Mouse (Mus musculus) limb, embryonic 14.5 days (tissue): Measurements from ENCODE around the gene Pdzd4. TPM values are rescaled to one million over a fixed set of nuclear protein-coding genes. Genes with fewer than 3 reads are reported as not detected.
A peak's percentile ranks its signal among the peaks of the same experiment; 100 is the strongest.

Source experiments
- ATAC-seq: fragments of 200-750 bp; cut with Nextera tagmentation; 2 replicates; pipeline ENCODE4 v1.8.0; 2017; ENCODE audit warnings: low read depth, moderate number of reproducible peaks, moderate TSS enrichment; ENCODE audit not compliant: low FRiP score
- DNase-seq: peaks from one replicate; pipeline ENCODE4 v3.0.0-alpha.2; 2015; ENCODE audit warnings: low spot score
- H3K27ac ChIP-seq: fragments of 300-500 bp; sonication (generic); replicated peaks from 2 replicates; pipeline ENCODE4 v1.5.1; 2014; ENCODE audit warnings: low read depth, mild to moderate bottlenecking, low read length, moderate library complexity, mixed read lengths
- H3K27me3 ChIP-seq: fragments of 300-500 bp; sonication (generic); 2 replicates; pipeline ENCODE4 v1.6.1; 2014; ENCODE audit warnings: low read length, mixed read lengths; ENCODE audit not compliant: control insufficient read depth, insufficient read depth
- H3K36me3 ChIP-seq: fragments of 300-500 bp; sonication (generic); 2 replicates; pipeline ENCODE4 v1.6.1; 2014; ENCODE audit warnings: mild to moderate bottlenecking, low read length, moderate library complexity, mixed read lengths; ENCODE audit not compliant: control insufficient read depth, insufficient read depth
- H3K4me1 ChIP-seq: fragments of 300-500 bp; sonication (generic); 2 replicates; pipeline ENCODE4 v1.6.1; 2014; ENCODE audit warnings: antibody characterized with exemption, low read length, mixed read lengths; ENCODE audit not compliant: control insufficient read depth, insufficient read depth
- H3K4me2 ChIP-seq: fragments of 300-500 bp; sonication (generic); replicated peaks from 2 replicates; pipeline ENCODE4 v1.6.1; 2014; ENCODE audit warnings: low read depth, mild to moderate bottlenecking, low read length, moderate library complexity; ENCODE audit not compliant: severe bottlenecking
- H3K4me3 ChIP-seq: fragments of 300-500 bp; sonication (generic); replicated peaks from 2 replicates; pipeline ENCODE4 v1.5.1; 2014; ENCODE audit warnings: low read length
- H3K9ac ChIP-seq: fragments of 300-500 bp; sonication (generic); 2 replicates; pipeline ENCODE4 v1.6.1; 2014; ENCODE audit warnings: mild to moderate bottlenecking, low read depth, low read length, moderate library complexity; ENCODE audit not compliant: severe bottlenecking
- H3K9me3 ChIP-seq: fragments of 300-500 bp; sonication (generic); 2 replicates; pipeline ENCODE4 v1.6.1; 2016; ENCODE audit warnings: low read length; ENCODE audit not compliant: control insufficient read depth
- POLR2A ChIP-seq: fragments of 200-500 bp; IDR thresholded peaks from 2 replicates; pipeline ENCODE4 v1.8.0; 2012; ENCODE audit warnings: inconsistent platforms, mild to moderate bottlenecking, moderate library complexity, borderline replicate concordance; ENCODE audit not compliant: insufficient read depth, insufficient read length; ENCODE audit errors: extremely low read depth
- WGBS: fragments of 180-500 bp; shearing (Covaris S2); extraction: QIAGEN DNeasy Blood & Tissue Kit; methylation state at CpG from one replicate; pipeline ENCODE4 v1.1.7; 2014; 5-methylcytosine and 5-hydroxymethylcytosine counted together
- polyA plus RNA-seq, 2 experiments: library from polyadenylated mRNA; depleted of rRNA in 1 of 2; stranded (reverse) in 1 of 2; unstranded in 1 of 2; fragments of >200 nt; fragmentation: Nextera tagmentation in 1 of 2; extraction: Ambion mirVana in 1 of 2; gene quantifications; 2 replicates each; pipeline versions ENCODE4 v1.2.1 to v1.2.3; 2012 to 2014

The Pdzd4 gene
- polyA plus RNA-seq, 2 experiments: 1.4 to 22.0 TPM

- WGBS: 96% methylated on average over 2 of the region's 2 CpGs
- Histone ChIP-seq H3K27ac (no peak overlapping the region), H3K9me3 (no peaks in the 10 kb centered on the region), H3K27me3 (no peaks in the 10 kb centered on the region), H3K4me1 (no peaks in the 10 kb centered on the region), H3K36me3 (peaks cover 6% of the 10 kb centered on the region; the same call in 1 of the 2 replicates), H3K4me3 (no peak overlapping the region), H3K4me2 (no peak overlapping the region), H3K9ac (no peak overlapping the region)
- DNase-seq: no peak
- no peak for TF ChIP-seq POLR2A
- ATAC-seq: no peak
These were observed 27.3 kb downstream of the Pdzd4 start for GRCm38 (mm10) chrX:73797511-73797910.

GRCm38 (mm10) chrX:73793505-73793904, 31.3 kb downstream of the Pdzd4 start:
- Histone ChIP-seq H3K4me1 (no peaks in the 10 kb centered on the region), H3K9ac (no peak overlapping the region), H3K4me2 (no peak overlapping the region), H3K9me3 (no peaks in the 10 kb centered on the region), H3K27me3 (no peaks in the 10 kb centered on the region), H3K36me3 (peaks cover 18% of the 10 kb centered on the region), H3K4me3 (no peak overlapping the region), H3K27ac (no peak overlapping the region)
- 56% methylated on average over 1 of the region's 1 CpGs for WGBS
- no peak for DNase-seq
- ATAC-seq: no peak
- TF ChIP-seq POLR2A: no peak

- ATAC-seq: no peak
- no peaks in the 10 kb centered on the region for H3K9me3 ChIP-seq
- no peak overlapping the region for H3K9ac ChIP-seq
- no peak overlapping the region for H3K4me3 ChIP-seq
- no peak overlapping the region for H3K4me2 ChIP-seq
- H3K27ac ChIP-seq: no peak overlapping the region
- TF ChIP-seq POLR2A: no peak
- no peaks in the 10 kb centered on the region for H3K4me1 ChIP-seq
- H3K27me3 ChIP-seq: no peaks in the 10 kb centered on the region
- no peak for DNase-seq
- H3K36me3 ChIP-seq: peaks cover 18% of the 10 kb centered on the region
These were observed 31.7 kb downstream of the Pdzd4 start for GRCm38 (mm10) chrX:73793039-73793438.

GRCm38 (mm10) chrX:73788501-73788900, 36.3 kb downstream of the Pdzd4 start:
- DNase-seq (no peak), ATAC-seq (no peak)
- no peaks in the 10 kb centered on the region for H3K9me3 ChIP-seq
- H3K4me2 ChIP-seq: peak overlapping the region; percentile 54; the same call in 1 of the 2 replicates
- H3K4me3 ChIP-seq: peak overlapping the region; percentile 56
- H3K27ac ChIP-seq: no peak overlapping the region
- H3K36me3 ChIP-seq: peaks cover 11% of the 10 kb centered on the region
- no peaks in the 10 kb centered on the region for H3K27me3 ChIP-seq
- no peak overlapping the region for H3K9ac ChIP-seq
- 87% methylated on average over 1 of the region's 1 CpGs for WGBS
- no peaks in the 10 kb centered on the region for H3K4me1 ChIP-seq
- TF ChIP-seq POLR2A: no peak

GRCm38 (mm10) chrX:73787225-73787558, 37.6 kb downstream of the Pdzd4 start:
- H3K9me3 ChIP-seq: no peaks in the 10 kb centered on the region
- WGBS: 27% methylated on average over 20 of the region's 22 CpGs
- no peaks in the 10 kb centered on the region for H3K4me1 ChIP-seq
- ATAC-seq (peak; percentile 9; the same call in 1 of the 2 replicates), DNase-seq (no peak)
- H3K27me3 ChIP-seq: no peaks in the 10 kb centered on the region
- peak overlapping the region; percentile 90 for H3K27ac ChIP-seq
- H3K9ac ChIP-seq: peak overlapping the region; percentile 70
- peak overlapping the region; percentile 54 for H3K4me2 ChIP-seq
- H3K36me3 ChIP-seq: peaks cover 12% of the 10 kb centered on the region
- TF ChIP-seq POLR2A: no peak
- H3K4me3 ChIP-seq: peak overlapping the region; percentile 56
